Mouse (Mus musculus): ENCODE data around the gene Slc25a47. TPM values are rescaled to one million over a fixed set of nuclear protein-coding genes. Genes with fewer than 3 reads are reported as not detected.

Gene Slc25a47
- total and polyA plus RNA-seq, 2 experiments from 2014 or later: 10.9 to 12.3 TPM

- H3K9ac ChIP-seq: peak within 1 kb of the TSS; percentile 68
- 2% methylated on average over 55 of the region's 58 CpGs for WGBS
- H3K27me3 ChIP-seq (ENCODE audit: insufficient read depth, low read length): no peaks in the 10 kb centered on the region
- peak within 1 kb of the TSS; percentile 95 for H3K4me3 ChIP-seq (ENCODE audit: low read depth, low read length)
- H3K4me1 ChIP-seq (ENCODE audit: insufficient read depth): peaks cover 15% of the 10 kb centered on the region
- DNase-seq: peak; percentile 97
- no peaks in the 10 kb centered on the region for H3K9me3 ChIP-seq (ENCODE audit: low read length)
- no peak for TF ChIP-seq CTCF (IDR thresholded peaks at IDR 0.05; ENCODE audit: low read depth)
- H3K4me2 ChIP-seq (ENCODE audit: low read depth): peak within 1 kb of the TSS; percentile 65
- peaks cover 6% of the 10 kb centered on the region; the same call in 1 of the 2 replicates for H3K36me3 ChIP-seq (ENCODE audit: insufficient read depth)
- peak; percentile 99 for ATAC-seq
- 0 out of 2 replicates have a peak within 1 kb of the TSS, but pooled peaks have one; percentile 29 for H3K27ac ChIP-seq (ENCODE audit: low read depth, low read length)
Observed at GRCm38 (mm10) chr12:108893715-108894431, 58.0 kb downstream of the Slc25a47 start, which contains the start of gene Wars. Gene Wars (minus strand): TSS chr12:108894174.

- ATAC-seq: peak; percentile 17
Observed at GRCm38 (mm10) chr12:108894432-108894816, 58.6 kb downstream of the Slc25a47 start.

GRCm38 (mm10) chr12:108896006-108896405 lies 60.2 kb downstream of the Slc25a47 start:
- ATAC-seq (no peak), DNase-seq (no peak)

More at GRCm38 (mm10) chr12:108894432-108894816, 58.6 kb downstream of the Slc25a47 start:
- Histone ChIP-seq H3K4me3 (ENCODE audit: low read depth, low read length) (peak overlapping the region; percentile 95), H3K9ac (peak overlapping the region; percentile 66), H3K9me3 (ENCODE audit: low read length) (no peaks in the 10 kb centered on the region), H3K4me1 (ENCODE audit: insufficient read depth) (peaks cover 15% of the 10 kb centered on the region), H3K4me2 (ENCODE audit: low read depth) (peak overlapping the region; percentile 65), H3K27me3 (ENCODE audit: insufficient read depth, low read length) (no peaks in the 10 kb centered on the region), H3K36me3 (ENCODE audit: insufficient read depth) (peaks cover 7% of the 10 kb centered on the region), H3K27ac (ENCODE audit: low read depth, low read length) (0 out of 2 replicates have a peak overlapping the region, but pooled peaks have one; percentile 29)
- DNase-seq: no peak
- TF ChIP-seq CTCF (IDR thresholded peaks at IDR 0.05; ENCODE audit: low read depth): no peak
- 2% methylated on average over 7 of the region's 7 CpGs for WGBS

GRCm38 (mm10) chr12:108901346-108901745 lies 65.5 kb downstream of the Slc25a47 start:
- 76% methylated on average over 5 of the region's 5 CpGs for WGBS
- no peak overlapping the region for H3K9ac ChIP-seq
- TF ChIP-seq CTCF (IDR thresholded peaks at IDR 0.05; ENCODE audit: low read depth): no peak
- H3K4me3 ChIP-seq (ENCODE audit: low read depth, low read length): no peak overlapping the region
- no peak for ATAC-seq
- H3K4me2 ChIP-seq (ENCODE audit: low read depth): no peak overlapping the region
- H3K27ac ChIP-seq (ENCODE audit: low read depth, low read length): no peak overlapping the region
- 0 out of 2 replicates have a peak, but pooled peaks cover 5% of the 10 kb centered on the region for H3K4me1 ChIP-seq (ENCODE audit: insufficient read depth)
- DNase-seq: no peak
- H3K36me3 ChIP-seq (ENCODE audit: insufficient read depth): peaks cover 5% of the 10 kb centered on the region
- no peaks in the 10 kb centered on the region for H3K9me3 ChIP-seq (ENCODE audit: low read length)
- no peaks in the 10 kb centered on the region for H3K27me3 ChIP-seq (ENCODE audit: insufficient read depth, low read length)

More at GRCm38 (mm10) chr12:108896006-108896405, 60.2 kb downstream of the Slc25a47 start:
- H3K9ac ChIP-seq: no peak overlapping the region
- no peak overlapping the region for H3K4me2 ChIP-seq (ENCODE audit: low read depth)
- 71% methylated on average over 3 of the region's 3 CpGs for WGBS
- no peaks in the 10 kb centered on the region for H3K9me3 ChIP-seq (ENCODE audit: low read length)
- peak; percentile 31 for TF ChIP-seq CTCF (IDR thresholded peaks at IDR 0.05; ENCODE audit: low read depth)
- no peaks in the 10 kb centered on the region for H3K27me3 ChIP-seq (ENCODE audit: insufficient read depth, low read length)
- H3K27ac ChIP-seq (ENCODE audit: low read depth, low read length): no peak overlapping the region
- peaks cover 5% of the 10 kb centered on the region for H3K36me3 ChIP-seq (ENCODE audit: insufficient read depth)
- H3K4me1 ChIP-seq (ENCODE audit: insufficient read depth): peaks cover 15% of the 10 kb centered on the region
- H3K4me3 ChIP-seq (ENCODE audit: low read depth, low read length): no peak overlapping the region

GRCm38 (mm10) chr12:108902940-108903339 lies 67.1 kb downstream of the Slc25a47 start:
- no peak overlapping the region for H3K4me3 ChIP-seq (ENCODE audit: low read depth, low read length)
- no peaks in the 10 kb centered on the region for H3K9me3 ChIP-seq (ENCODE audit: low read length)
- H3K4me1 ChIP-seq (ENCODE audit: insufficient read depth): 0 out of 2 replicates have a peak, but pooled peaks cover 8% of the 10 kb centered on the region
- peaks cover 5% of the 10 kb centered on the region for H3K36me3 ChIP-seq (ENCODE audit: insufficient read depth)
- DNase-seq (peak; percentile 78), ATAC-seq (peak; percentile 53)
- TF ChIP-seq CTCF (IDR thresholded peaks at IDR 0.05; ENCODE audit: low read depth): peak; percentile 94
- WGBS: 12% methylated on average over 8 of the region's 8 CpGs
- no peak overlapping the region for H3K9ac ChIP-seq
- no peak overlapping the region for H3K4me2 ChIP-seq (ENCODE audit: low read depth)
- H3K27me3 ChIP-seq (ENCODE audit: insufficient read depth, low read length): no peaks in the 10 kb centered on the region
- H3K27ac ChIP-seq (ENCODE audit: low read depth, low read length): no peak overlapping the region

GRCm38 (mm10) chr12:108903600-108904275 lies 67.9 kb downstream of the Slc25a47 start:
- peak; percentile 92 for TF ChIP-seq CTCF (IDR thresholded peaks at IDR 0.05; ENCODE audit: low read depth)
- H3K4me2 ChIP-seq (ENCODE audit: low read depth): no peak overlapping the region
- H3K36me3 ChIP-seq (ENCODE audit: insufficient read depth): peaks cover 5% of the 10 kb centered on the region; the same call in 1 of the 2 replicates
- ATAC-seq (peak; percentile 83), DNase-seq (peak; percentile 91)
- whole genome bisulfite sequencing: 56% methylated on average over 8 of the region's 8 CpGs
- no peaks in the 10 kb centered on the region for H3K9me3 ChIP-seq (ENCODE audit: low read length)
- no peak overlapping the region for H3K9ac ChIP-seq
- H3K27ac ChIP-seq (ENCODE audit: low read depth, low read length): no peak overlapping the region
- H3K27me3 ChIP-seq (ENCODE audit: insufficient read depth, low read length): no peaks in the 10 kb centered on the region
- H3K4me3 ChIP-seq (ENCODE audit: low read depth, low read length): no peak overlapping the region
- H3K4me1 ChIP-seq (ENCODE audit: insufficient read depth): 0 out of 2 replicates have a peak, but pooled peaks cover 8% of the 10 kb centered on the region

Data from forebrain, postnatal 0 days (tissue).